Mouse (Mus musculus) heart, postnatal 0 days (tissue): Measurements from ENCODE around the gene Fam129c.

Source experiments
- CTCF ChIP-seq: IDR thresholded peaks from 2 replicates; pipeline ENCODE4 v1.5.1; 2016; ENCODE audit warnings: antibody characterized with exemption, control low read depth, low read depth
- EP300 ChIP-seq: IDR thresholded peaks from 2 replicates; pipeline ENCODE4 v1.6.1; 2016; ENCODE audit warnings: antibody characterized with exemption, low read depth

GRCm38 (mm10) chr8:71591471-71592373, 5.7 kb upstream of the Fam129c start, which contains the start of gene Pgls:
- no peak; the same call in 1 of the 2 replicates for TF ChIP-seq EP300
- TF ChIP-seq CTCF, result no peak
